Mouse (Mus musculus) megakaryocyte, embryonic 14.5 days (primary cell): ENCODE measurements around the gene Zfp740. TPM values are rescaled to one million over a fixed set of nuclear protein-coding genes. Genes with fewer than 3 reads are reported as not detected.

Experiments used
- H3K27me3 ChIP-seq: replicated peaks from 2 replicates; pipeline ENCODE3; 2012; ENCODE audit warnings: inconsistent platforms
- H3K36me3 ChIP-seq: replicated peaks from 2 replicates; pipeline ENCODE3; 2012; ENCODE audit warnings: low read length, inconsistent platforms, mixed read lengths
- H3K4me1 ChIP-seq: 2 replicates; pipeline ENCODE4 v1.6.1; 2012; ENCODE audit warnings: inconsistent platforms
- H3K4me3 ChIP-seq: replicated peaks from 2 replicates; pipeline ENCODE3; 2012; ENCODE audit warnings: moderate library complexity, mild to moderate bottlenecking, inconsistent platforms
- H3K9me3 ChIP-seq: 2 replicates; pipeline ENCODE4 v1.6.1; 2012; ENCODE audit warnings: inconsistent platforms
- FLI1 ChIP-seq: IDR thresholded peaks from 2 replicates; pipeline ENCODE4 v1.6.1; 2012; ENCODE audit warnings: low read length, inconsistent platforms, mixed read lengths
- GATA1 ChIP-seq: IDR thresholded peaks from 3 replicates; pipeline ENCODE4 v1.6.1; 2012; ENCODE audit warnings: mixed read lengths, low read length, inconsistent platforms, borderline replicate concordance
- polyA plus RNA-seq: library from polyadenylated mRNA; stranded (reverse); fragments of >175 nt; gene quantifications from 2 replicates; pipeline ENCODE4 v1.2.3, GENCODE M21; 2012; ENCODE audit warnings: low replicate concordance; ENCODE audit not compliant: insufficient read depth

The Zfp740 gene
- polyA plus RNA-seq, 1 experiment: 3.8 TPM

- Histone ChIP-seq H3K4me1 (peaks cover 13% of the 10 kb centered on the region), H3K4me3 (no peak overlapping the region), H3K36me3 (peaks cover 4% of the 10 kb centered on the region), H3K27me3 (peaks cover 27% of the 10 kb centered on the region), H3K9me3 (no peaks in the 10 kb centered on the region)
- TF ChIP-seq GATA1: no peak
- TF ChIP-seq FLI1: no peak
Observed at GRCm38 (mm10) chr15:102175736-102176319, 27.2 kb upstream of the Zfp740 start.

GRCm38 (mm10) chr15:102176571-102177316, 26.3 kb upstream of the Zfp740 start:
- H3K9me3 ChIP-seq: no peaks in the 10 kb centered on the region
- no peak for TF ChIP-seq GATA1
- no peak for TF ChIP-seq FLI1
- peaks cover 29% of the 10 kb centered on the region for H3K27me3 ChIP-seq
- no peak overlapping the region for H3K4me3 ChIP-seq
- peaks cover 13% of the 10 kb centered on the region for H3K4me1 ChIP-seq
- H3K36me3 ChIP-seq: peaks cover 4% of the 10 kb centered on the region

- no peak for TF ChIP-seq GATA1
- TF ChIP-seq FLI1: no peak
- H3K4me3 ChIP-seq: no peak overlapping the region
- H3K27me3 ChIP-seq: peaks cover 29% of the 10 kb centered on the region
- H3K36me3 ChIP-seq: peaks cover 4% of the 10 kb centered on the region
- H3K4me1 ChIP-seq: peaks cover 13% of the 10 kb centered on the region
- no peaks in the 10 kb centered on the region for H3K9me3 ChIP-seq
Observed at GRCm38 (mm10) chr15:102177417-102177816, 25.6 kb upstream of the Zfp740 start.

- Histone ChIP-seq H3K4me1 (peaks cover 13% of the 10 kb centered on the region), H3K4me3 (no peak overlapping the region), H3K27me3 (peaks cover 31% of the 10 kb centered on the region), H3K9me3 (no peaks in the 10 kb centered on the region), H3K36me3 (peaks cover 4% of the 10 kb centered on the region)
- TF ChIP-seq FLI1: no peak
- TF ChIP-seq GATA1: no peak
Observed at GRCm38 (mm10) chr15:102178279-102178678, 24.8 kb upstream of the Zfp740 start.

GRCm38 (mm10) chr15:102179106-102179505, 23.9 kb upstream of the Zfp740 start:
- H3K27me3 ChIP-seq: peaks cover 37% of the 10 kb centered on the region
- H3K36me3 ChIP-seq: peaks cover 4% of the 10 kb centered on the region
- H3K4me1 ChIP-seq: peaks cover 13% of the 10 kb centered on the region
- H3K4me3 ChIP-seq: no peak overlapping the region
- TF ChIP-seq FLI1 (no peak), GATA1 (no peak)
- no peaks in the 10 kb centered on the region for H3K9me3 ChIP-seq

GRCm38 (mm10) chr15:102179924-102180323, 23.1 kb upstream of the Zfp740 start:
- Histone ChIP-seq H3K9me3 (no peaks in the 10 kb centered on the region), H3K36me3 (peaks cover 4% of the 10 kb centered on the region), H3K4me1 (peaks cover 13% of the 10 kb centered on the region), H3K4me3 (no peak overlapping the region), H3K27me3 (peaks cover 40% of the 10 kb centered on the region)
- no peak for TF ChIP-seq FLI1
- TF ChIP-seq GATA1: no peak

- H3K36me3 ChIP-seq: peaks cover 9% of the 10 kb centered on the region
- no peaks in the 10 kb centered on the region for H3K9me3 ChIP-seq
- H3K4me3 ChIP-seq: no peak overlapping the region
- no peak for TF ChIP-seq GATA1
- no peak for TF ChIP-seq FLI1
- H3K27me3 ChIP-seq: peaks cover 55% of the 10 kb centered on the region
- peaks cover 10% of the 10 kb centered on the region for H3K4me1 ChIP-seq
Observed at GRCm38 (mm10) chr15:102183076-102183475, 20.0 kb upstream of the Zfp740 start.

- Histone ChIP-seq H3K9me3 (no peaks in the 10 kb centered on the region), H3K27me3 (peaks cover 61% of the 10 kb centered on the region), H3K36me3 (peaks cover 5% of the 10 kb centered on the region), H3K4me3 (no peak overlapping the region), H3K4me1 (no peaks in the 10 kb centered on the region)
- TF ChIP-seq GATA1 (no peak), FLI1 (no peak)
Observed at GRCm38 (mm10) chr15:102186239-102186638, 16.8 kb upstream of the Zfp740 start.

GRCm38 (mm10) chr15:102188096-102188495, 15.0 kb upstream of the Zfp740 start:
- Histone ChIP-seq H3K36me3 (peaks cover 5% of the 10 kb centered on the region), H3K4me1 (peaks cover 4% of the 10 kb centered on the region; the same call in 1 of the 2 replicates), H3K27me3 (peaks cover 77% of the 10 kb centered on the region), H3K4me3 (no peak overlapping the region), H3K9me3 (no peaks in the 10 kb centered on the region)
- TF ChIP-seq GATA1 (no peak), FLI1 (no peak)

GRCm38 (mm10) chr15:102188883-102189282, 14.2 kb upstream of the Zfp740 start:
- no peaks in the 10 kb centered on the region for H3K9me3 ChIP-seq

More at GRCm38 (mm10) chr15:102188883-102189282, 14.2 kb upstream of the Zfp740 start:
- peaks cover 5% of the 10 kb centered on the region for H3K36me3 ChIP-seq
- H3K4me3 ChIP-seq: no peak overlapping the region
- TF ChIP-seq GATA1: no peak
- TF ChIP-seq FLI1: no peak
- peaks cover 75% of the 10 kb centered on the region for H3K27me3 ChIP-seq
- H3K4me1 ChIP-seq: peaks cover 8% of the 10 kb centered on the region
